Mouse (Mus musculus): ENCODE measurements at regions not wholly inside any gene's neighbourhood (a gene's known extent, or its start where the extent isn't known, plus 50 kb on each side); places are given as distances from the start of the nearest gene placed in this dataset.
"Not testable (repeated sequence)": the region's sequence is repeated elsewhere in the genome, so short reads cannot be mapped to it uniquely, and the experiment has no call there.

GRCm38 (mm10) chr2:78024981-78025565 lies 78.9 kb upstream of the Cwc22 start:
- intact Hi-C loops (cut with DNase I), result loop anchor here (5.0 to 10.0 kb wide), 2 partner anchors 228 to 640 kb away; no protein-coding TSS in a partner anchor
- no peak for DNase-seq (ENCODE audit: low spot score)

- DNase-seq (ENCODE audit: low spot score), result no peak
- intact Hi-C loops (cut with DNase I), result loop anchor here (5.0 to 10.0 kb wide), 2 partner anchors 227 to 639 kb away; no protein-coding TSS in a partner anchor
Measured at GRCm38 (mm10) chr2:78023916-78024685, 77.9 kb upstream of the Cwc22 start.

- DNase-seq (ENCODE audit: low spot score), result no peak
- intact Hi-C loops (cut with DNase I), result loop anchor here (5.0 to 10.0 kb wide), 2 partner anchors 226 to 639 kb away; no protein-coding TSS in a partner anchor
Measured at GRCm38 (mm10) chr2:78023416-78023815, 77.2 kb upstream of the Cwc22 start.

- intact Hi-C loops (cut with DNase I), result loop anchor here (5.0 to 10.0 kb wide), 2 partner anchors 225 to 638 kb away; no protein-coding TSS in a partner anchor
- no peak for DNase-seq (ENCODE audit: low spot score)
Measured at GRCm38 (mm10) chr2:78022756-78023155, 76.6 kb upstream of the Cwc22 start.

GRCm38 (mm10) chr2:78021905-78022304 lies 75.7 kb upstream of the Cwc22 start:
- intact Hi-C loops (cut with DNase I), result loop anchor here (5.0 to 10.0 kb wide), 2 partner anchors 225 to 637 kb away; no protein-coding TSS in a partner anchor

GRCm38 (mm10) chr2:78021356-78021900 lies 75.3 kb upstream of the Cwc22 start:
- no peak for DNase-seq (ENCODE audit: low spot score)
- intact Hi-C loops (cut with DNase I), result loop anchor here (5.0 to 10.0 kb wide), 2 partner anchors 224 to 637 kb away; no protein-coding TSS in a partner anchor

More at GRCm38 (mm10) chr2:78021905-78022304, 75.7 kb upstream of the Cwc22 start:
- DNase-seq (ENCODE audit: low spot score), result no peak

- DNase-seq (ENCODE audit: low spot score), result no peak
- intact Hi-C loops (cut with DNase I), result loop anchor here (5.0 to 10.0 kb wide), 2 partner anchors 223 to 636 kb away; no protein-coding TSS in a partner anchor
Measured at GRCm38 (mm10) chr2:78020516-78020915, 74.3 kb upstream of the Cwc22 start.

- DNase-seq (ENCODE audit: low spot score), result no peak
- intact Hi-C loops (cut with DNase I), result loop anchor here (5.0 to 10.0 kb wide), 2 partner anchors 223 to 635 kb away; no protein-coding TSS in a partner anchor
Measured at GRCm38 (mm10) chr2:78019916-78020315, 73.7 kb upstream of the Cwc22 start.

GRCm38 (mm10) chr2:78012441-78012840 lies 66.3 kb upstream of the Cwc22 start:
- DNase-seq (ENCODE audit: low spot score), result not testable (repeated sequence)

GRCm38 (mm10) chr2:78011821-78012220 lies 65.6 kb upstream of the Cwc22 start:
- intact Hi-C loops (cut with DNase I), result no loop called here
- no peak for DNase-seq (ENCODE audit: low spot score)

More at GRCm38 (mm10) chr2:78012441-78012840, 66.3 kb upstream of the Cwc22 start:
- intact Hi-C loops (cut with DNase I), result not testable (repeated sequence)

- intact Hi-C loops (cut with DNase I), result no loop called here
- no peak for DNase-seq (ENCODE audit: low spot score)
Measured at GRCm38 (mm10) chr2:78011051-78011800, 65.1 kb upstream of the Cwc22 start.

GRCm38 (mm10) chr2:78010066-78010690 lies 64.0 kb upstream of the Cwc22 start:
- intact Hi-C loops (cut with DNase I), result no loop called here
- DNase-seq (ENCODE audit: low spot score), result no peak

- DNase-seq (ENCODE audit: low spot score), result no peak
- intact Hi-C loops (cut with DNase I), result no loop called here
Measured at GRCm38 (mm10) chr2:78008094-78008493, 61.9 kb upstream of the Cwc22 start.

- no peak for DNase-seq (ENCODE audit: low spot score)
- intact Hi-C loops (cut with DNase I), result no loop called here
Measured at GRCm38 (mm10) chr2:78005402-78006021, 59.3 kb upstream of the Cwc22 start.

- no peak for DNase-seq (ENCODE audit: low spot score)
- intact Hi-C loops (cut with DNase I), result no loop called here
Measured at GRCm38 (mm10) chr2:78004426-78004825, 58.3 kb upstream of the Cwc22 start.

Data from heart, postnatal 25 days (tissue).